Mouse (Mus musculus) heart, postnatal 0 days (tissue): Measurements from ENCODE around the gene Nobox. TPM values are rescaled to one million over a fixed set of nuclear protein-coding genes. Genes with fewer than 3 reads are reported as not detected.

Experiments
- ATAC-seq: fragments of 200-750 bp; cut with Nextera tagmentation; 2 replicates; pipeline ENCODE4 v1.8.0; 2017; ENCODE audit warnings: low read depth, moderate number of reproducible peaks, moderate library complexity; ENCODE audit not compliant: insufficient read depth
- DNase-seq: peaks from one replicate; pipeline ENCODE4 v3.0.0-alpha.2; 2016; ENCODE audit warnings: low spot score
- H3K27ac ChIP-seq: fragments of 300-500 bp; sonication (generic); 2 replicates; pipeline ENCODE4 v1.5.1; 2014; ENCODE audit warnings: low read depth, mild to moderate bottlenecking
- H3K27me3 ChIP-seq: fragments of 300-500 bp; sonication (generic); 2 replicates; pipeline ENCODE4 v1.6.1; 2014; ENCODE audit warnings: low read length, mixed read lengths; ENCODE audit not compliant: control insufficient read depth, insufficient read depth
- H3K36me3 ChIP-seq: fragments of 300-500 bp; sonication (generic); replicated peaks from 2 replicates; pipeline ENCODE4 v1.6.1; 2014; ENCODE audit warnings: low read length, mixed read lengths; ENCODE audit not compliant: control insufficient read depth, insufficient read depth
- H3K4me1 ChIP-seq: fragments of 300-500 bp; sonication (generic); 2 replicates; pipeline ENCODE4 v1.6.1; 2014; ENCODE audit warnings: antibody characterized with exemption; ENCODE audit not compliant: control insufficient read depth, insufficient read depth
- H3K4me2 ChIP-seq: fragments of 300-500 bp; sonication (generic); 2 replicates; pipeline ENCODE4 v1.6.1; 2014; ENCODE audit warnings: low read depth, mild to moderate bottlenecking, low read length, moderate library complexity
- H3K4me3 ChIP-seq: fragments of 300-500 bp; sonication (generic); 2 replicates; pipeline ENCODE4 v1.5.1; 2014; ENCODE audit warnings: low read depth, low read length
- H3K9ac ChIP-seq: fragments of 300-500 bp; sonication (generic); replicated peaks from 2 replicates; pipeline ENCODE4 v1.6.1; 2014; ENCODE audit warnings: low read depth, low read length, mixed read lengths
- H3K9me3 ChIP-seq: fragments of 300-500 bp; sonication (generic); replicated peaks from 2 replicates; pipeline ENCODE4 v1.6.1; 2016; ENCODE audit warnings: low read length; ENCODE audit not compliant: control insufficient read depth
- CTCF ChIP-seq: IDR thresholded peaks from 2 replicates; pipeline ENCODE4 v1.5.1; 2016; ENCODE audit warnings: antibody characterized with exemption, control low read depth, low read depth
- EP300 ChIP-seq: IDR thresholded peaks from 2 replicates; pipeline ENCODE4 v1.6.1; 2016; ENCODE audit warnings: antibody characterized with exemption, low read depth
- WGBS: fragments of 180-500 bp; shearing (Covaris S2); extraction: QIAGEN DNeasy Blood & Tissue Kit; methylation state at CpG from one replicate; pipeline ENCODE4 v1.1.7; 2014; 5-methylcytosine and 5-hydroxymethylcytosine counted together
- polyA plus RNA-seq: library from polyadenylated mRNA; unstranded; fragments of >200 nt; fragmentation: Nextera tagmentation; extraction: Ambion mirVana; gene quantifications from 2 replicates; pipeline ENCODE4 v1.2.1, GENCODE M21; 2015
- total RNA-seq: library from RNA; depleted of rRNA; stranded (reverse); fragments of >200 nt; gene quantifications from 2 replicates; pipeline ENCODE4 v1.2.3, GENCODE M21; 2014; ENCODE audit warnings: low replicate concordance

The Nobox gene
- total and polyA plus RNA-seq, 2 experiments from 2014 or later, result not detected

GRCm38 (mm10) chr6:43292471-43293076 is 16.8 kb downstream of the Nobox start:
- no peaks in the 10 kb centered on the region for H3K4me1 ChIP-seq
- H3K27me3 ChIP-seq, result no peaks in the 10 kb centered on the region
- H3K9ac ChIP-seq, result no peak overlapping the region
- no peak overlapping the region for H3K4me3 ChIP-seq
- no peak for ATAC-seq
- no peaks in the 10 kb centered on the region for H3K9me3 ChIP-seq
- TF ChIP-seq CTCF (no peak), EP300 (no peak)
- H3K4me2 ChIP-seq, result no peak overlapping the region
- WGBS, result 46% methylated on average over 6 of the region's 6 CpGs
- H3K36me3 ChIP-seq, result peaks cover 18% of the 10 kb centered on the region
- no peak for DNase-seq
- H3K27ac ChIP-seq, result no peak overlapping the region

GRCm38 (mm10) chr6:43292041-43292440 is 17.3 kb downstream of the Nobox start:
- Histone ChIP-seq H3K27ac (no peak overlapping the region), H3K4me3 (no peak overlapping the region), H3K36me3 (peaks cover 23% of the 10 kb centered on the region), H3K4me1 (no peaks in the 10 kb centered on the region), H3K9me3 (no peaks in the 10 kb centered on the region), H3K27me3 (no peaks in the 10 kb centered on the region), H3K9ac (no peak overlapping the region), H3K4me2 (no peak overlapping the region)
- ATAC-seq, result no peak
- DNase-seq, result no peak
- TF ChIP-seq CTCF (no peak), EP300 (no peak)
- WGBS, result 53% methylated on average over 3 of the region's 3 CpGs

GRCm38 (mm10) chr6:43280481-43280880 is 28.9 kb downstream of the Nobox start:
- no peaks in the 10 kb centered on the region for H3K27me3 ChIP-seq
- no peak for DNase-seq
- H3K27ac ChIP-seq, result no peak overlapping the region
- 62% methylated on average over 5 of the region's 5 CpGs for WGBS
- no peak overlapping the region for H3K4me2 ChIP-seq
- no peak overlapping the region for H3K9ac ChIP-seq
- TF ChIP-seq EP300 (no peak), CTCF (no peak)
- no peak for ATAC-seq
- no peaks in the 10 kb centered on the region for H3K9me3 ChIP-seq
- peaks cover 68% of the 10 kb centered on the region for H3K36me3 ChIP-seq
- H3K4me3 ChIP-seq, result no peak overlapping the region
- no peaks in the 10 kb centered on the region for H3K4me1 ChIP-seq

- TF ChIP-seq CTCF (peak; percentile 65), EP300 (no peak)
- no peak overlapping the region for H3K9ac ChIP-seq
- H3K36me3 ChIP-seq, result peaks cover 64% of the 10 kb centered on the region
- no peak overlapping the region for H3K27ac ChIP-seq
- ATAC-seq (no peak), DNase-seq (peak; percentile 46)
- H3K4me1 ChIP-seq, result no peaks in the 10 kb centered on the region
- no peak overlapping the region for H3K4me2 ChIP-seq
- no peaks in the 10 kb centered on the region for H3K9me3 ChIP-seq
- H3K4me3 ChIP-seq, result no peak overlapping the region
- H3K27me3 ChIP-seq, result no peaks in the 10 kb centered on the region
These were observed 31.1 kb downstream of the Nobox start for GRCm38 (mm10) chr6:43278247-43278646.

- peaks cover 34% of the 10 kb centered on the region; the same call in 1 of the 2 replicates for H3K36me3 ChIP-seq
- H3K27me3 ChIP-seq, result no peaks in the 10 kb centered on the region
- TF ChIP-seq EP300 (no peak), CTCF (no peak)
- H3K9me3 ChIP-seq, result no peaks in the 10 kb centered on the region
- no peak overlapping the region for H3K4me3 ChIP-seq
- DNase-seq, result no peak
- H3K4me2 ChIP-seq, result no peak overlapping the region
- no peak for ATAC-seq
- WGBS, result 87% methylated on average over 4 of the region's 4 CpGs
- H3K27ac ChIP-seq, result no peak overlapping the region
- no peak overlapping the region for H3K9ac ChIP-seq
- H3K4me1 ChIP-seq, result no peaks in the 10 kb centered on the region
These were observed 35.2 kb downstream of the Nobox start for GRCm38 (mm10) chr6:43274123-43274522.

- H3K9ac ChIP-seq, result no peak overlapping the region
- peak overlapping the region; percentile 68 for H3K27ac ChIP-seq
- no peaks in the 10 kb centered on the region for H3K9me3 ChIP-seq
- H3K36me3 ChIP-seq, result peaks cover 34% of the 10 kb centered on the region; the same call in 1 of the 2 replicates
- H3K4me3 ChIP-seq, result no peak overlapping the region
- H3K27me3 ChIP-seq, result no peaks in the 10 kb centered on the region
- no peaks in the 10 kb centered on the region for H3K4me1 ChIP-seq
- ATAC-seq, result peak; percentile 78
- H3K4me2 ChIP-seq, result no peak overlapping the region
- peak; percentile 45 for DNase-seq
- TF ChIP-seq CTCF (no peak), EP300 (no peak; the same call in 1 of the 2 replicates)
These were observed 36.8 kb downstream of the Nobox start for GRCm38 (mm10) chr6:43272597-43272996.
